Mouse (Mus musculus): ENCODE results near the gene Kbtbd12.

- no peak for TF ChIP-seq POLR2A (IDR thresholded peaks at IDR 0.05; ENCODE audit: borderline replicate concordance, control insufficient read depth, low read depth, low read length)
- TF ChIP-seq CTCF (IDR thresholded peaks at IDR 0.05; ENCODE audit: control insufficient read depth, insufficient read depth, low read length) = no peak
Observed at GRCm38 (mm10) chr6:88558076-88558475, 79.7 kb downstream of the Kbtbd12 start.

All from bone marrow, adult 2 months (tissue).